Mouse (Mus musculus) adrenal gland, adult 2 months (tissue): ENCODE measurements around the gene Mtor. TPM values are rescaled to one million over a fixed set of nuclear protein-coding genes. Genes with fewer than 3 reads are reported as not detected.

Experiments
- DNase-seq: peaks from one replicate; pipeline ENCODE4 v3.0.0; 2021
- long read RNA-seq: library from polyadenylated mRNA; stranded (forward); transcript quantifications from one replicate; pipeline ENCODE4 v2.0.0, GENCODE M21; 2021
- polyA plus RNA-seq: library from polyadenylated mRNA; depleted of rRNA; stranded (reverse); fragments of >200 nt; gene quantifications from 2 replicates; pipeline ENCODE4 v1.2.3, GENCODE M21; 2012; rRNA removed
- total RNA-seq, 2 experiments: library from RNA; stranded (reverse); gene quantifications; 2 replicates each; pipeline ENCODE4 v1.2.3; 2021

Gene Mtor
- total RNA-seq: 10 to 100 TPM; 62.2 to 72.7 TPM
- 26.7 and 35.7 TPM in 2 replicates for polyA plus RNA-seq
- long read RNA-seq, full-length matches to known transcripts: 4 of 15 reads
- long read RNA-seq, partial matches to known transcripts: 8 of 15 reads
- long read RNA-seq, other reads (novel, unspliced or antisense): 3 of 15 reads

GRCm38 (mm10) chr4:148448179-148448852, at the start of gene Mtor:
Gene Mtor (plus strand): TSS chr4:148448611.
- DNase-seq: peak; percentile 97

GRCm38 (mm10) chr4:148399437-148400094, 48.8 kb upstream of the Mtor start:
- no peak for DNase-seq

- no peak for DNase-seq
Measured at GRCm38 (mm10) chr4:148403402-148403801, 45.0 kb upstream of the Mtor start.

GRCm38 (mm10) chr4:148404748-148405147, 43.7 kb upstream of the Mtor start:
- DNase-seq: no peak

- DNase-seq: no peak
Measured at GRCm38 (mm10) chr4:148405255-148405788, 43.1 kb upstream of the Mtor start.

- no peak for DNase-seq
Measured at GRCm38 (mm10) chr4:148408256-148408975, 40.0 kb upstream of the Mtor start.

- DNase-seq: no peak
Measured at GRCm38 (mm10) chr4:148415575-148415974, 32.8 kb upstream of the Mtor start.

- DNase-seq: no peak
Measured at GRCm38 (mm10) chr4:148417074-148417526, 31.3 kb upstream of the Mtor start.

- no peak for DNase-seq
Measured at GRCm38 (mm10) chr4:148417559-148417958, 30.9 kb upstream of the Mtor start.

GRCm38 (mm10) chr4:148426950-148427850, 21.2 kb upstream of the Mtor start:
- DNase-seq: no peak

- DNase-seq: no peak
Measured at GRCm38 (mm10) chr4:148428544-148428943, 19.9 kb upstream of the Mtor start.

- peak; percentile 51 for DNase-seq
Measured at GRCm38 (mm10) chr4:148429121-148429520, 19.3 kb upstream of the Mtor start.

- peak; percentile 55 for DNase-seq
Measured at GRCm38 (mm10) chr4:148429686-148430085, 18.7 kb upstream of the Mtor start.

- no peak for DNase-seq
Measured at GRCm38 (mm10) chr4:148430880-148431519, 17.4 kb upstream of the Mtor start.

- DNase-seq: no peak
Measured at GRCm38 (mm10) chr4:148432488-148432887, 15.9 kb upstream of the Mtor start.

GRCm38 (mm10) chr4:148433336-148433735, 15.1 kb upstream of the Mtor start:
- no peak for DNase-seq

GRCm38 (mm10) chr4:148433813-148434212, 14.6 kb upstream of the Mtor start:
- DNase-seq: no peak

GRCm38 (mm10) chr4:148434554-148434953, 13.9 kb upstream of the Mtor start:
- DNase-seq: no peak

GRCm38 (mm10) chr4:148435106-148435505, 13.3 kb upstream of the Mtor start:
- DNase-seq: peak; percentile 67

- no peak for DNase-seq
Measured at GRCm38 (mm10) chr4:148435657-148436330, 12.6 kb upstream of the Mtor start.
